Mouse (Mus musculus) mature B cell (primary cell): ENCODE data around the gene Glg1.
"Not testable (repeated sequence)": the region's sequence is repeated elsewhere in the genome, so short reads cannot be mapped to it uniquely, and the experiment has no call there.

Experiments used
- in situ Hi-C: fragments of 300-500 bp; cut with MboI; formaldehyde crosslinking; loops from 2 replicates; pipeline ENCODE4 v1.14.3; 2019

Glg1 gene

GRCm38 (mm10) chr8:111250111-111250510 lies 8.9 kb downstream of the Glg1 start:
- in situ Hi-C loops: no loop called here

- in situ Hi-C loops: no loop called here
These were observed 10.9 kb downstream of the Glg1 start for GRCm38 (mm10) chr8:111248136-111248535.

DNA sequence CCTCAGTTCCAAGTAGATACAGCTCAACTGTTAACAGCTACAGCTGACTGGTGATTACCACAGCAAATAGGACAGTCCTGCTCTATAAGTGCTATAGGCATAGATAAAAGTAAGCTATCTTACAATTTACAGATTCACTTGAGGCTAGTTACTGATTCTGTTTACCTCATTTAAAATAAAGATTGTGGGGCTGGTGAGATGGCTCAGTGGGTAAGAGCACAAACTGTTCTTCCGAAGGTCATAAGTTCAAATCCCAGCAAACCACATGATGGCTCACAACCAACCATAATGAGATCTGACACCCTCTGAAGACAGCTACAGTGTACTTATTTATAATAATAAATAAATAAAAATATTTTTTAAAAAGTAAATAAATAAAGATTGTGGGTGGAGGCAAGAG lies 12.2 kb downstream of the Glg1 start:
- in situ Hi-C loops: not testable (repeated sequence)

GRCm38 (mm10) chr8:111246287-111246830 lies 12.7 kb downstream of the Glg1 start:
- in situ Hi-C loops: no loop called here

GRCm38 (mm10) chr8:111237301-111237700 lies 21.7 kb downstream of the Glg1 start:
- in situ Hi-C loops: no loop called here

DNA sequence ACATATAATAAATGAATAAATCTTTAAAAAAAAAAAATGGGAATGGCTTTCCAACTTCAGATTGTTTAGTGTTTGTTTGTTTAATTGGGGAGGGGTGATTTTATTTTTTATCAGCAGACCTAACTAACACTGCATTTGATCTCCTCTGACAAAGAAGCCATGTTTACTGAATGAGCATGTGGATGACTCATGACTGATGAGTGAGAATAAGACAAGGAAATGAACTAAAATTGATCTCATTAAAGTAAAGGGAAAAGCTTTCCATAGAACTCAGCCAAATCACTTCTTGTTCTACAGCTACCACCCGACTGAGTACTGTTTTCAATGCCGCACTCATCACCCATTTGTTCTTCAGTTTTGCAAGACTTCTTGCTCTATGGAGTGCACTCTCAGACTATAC lies 25.3 kb downstream of the Glg1 start:
- in situ Hi-C loops: no loop called here

- in situ Hi-C loops: no loop called here
These were observed 34.9 kb downstream of the Glg1 start for GRCm38 (mm10) chr8:111224153-111224552.

DNA sequence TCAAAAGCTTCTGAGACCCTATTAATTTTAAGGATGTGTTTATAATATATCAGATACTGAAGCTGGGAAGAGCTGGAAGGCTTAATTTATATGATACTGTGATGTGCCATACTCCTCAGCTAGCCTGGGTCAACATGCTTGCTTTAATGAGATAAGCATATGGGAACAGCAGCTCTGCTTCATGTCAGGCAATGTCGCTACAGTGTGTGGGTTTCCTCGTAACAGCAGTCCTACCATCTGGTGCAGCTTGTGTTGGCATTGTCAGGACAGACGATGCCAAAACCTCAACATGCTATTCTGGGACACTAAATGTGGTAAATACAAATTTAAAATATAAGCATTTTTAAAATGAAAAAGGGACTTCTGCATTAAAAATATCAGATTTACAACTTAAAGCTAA lies 40.9 kb downstream of the Glg1 start:
- in situ Hi-C loops: no loop called here

DNA sequence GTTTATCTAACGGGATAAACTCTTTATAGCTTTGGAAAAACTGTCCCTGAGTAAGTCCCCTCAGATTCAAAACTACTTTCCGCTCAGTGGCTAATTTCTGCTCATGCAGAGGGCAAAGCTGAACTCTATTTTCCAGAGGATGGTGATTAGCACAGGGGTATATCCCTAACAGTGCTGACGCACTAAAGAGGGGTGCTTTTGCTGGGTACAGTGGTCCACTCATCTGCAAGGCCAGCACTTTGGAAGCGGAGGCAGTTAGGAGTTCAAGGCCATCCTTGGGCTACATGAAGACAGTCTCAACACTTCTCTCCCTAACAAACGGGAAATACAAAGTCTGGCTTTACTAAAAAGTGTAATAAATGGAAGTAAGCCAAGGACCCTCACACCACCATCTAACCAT lies 45.6 kb downstream of the Glg1 start:
- in situ Hi-C loops: no loop called here

- in situ Hi-C loops: no loop called here
These were observed 47.8 kb downstream of the Glg1 start for GRCm38 (mm10) chr8:111211180-111211579.

DNA sequence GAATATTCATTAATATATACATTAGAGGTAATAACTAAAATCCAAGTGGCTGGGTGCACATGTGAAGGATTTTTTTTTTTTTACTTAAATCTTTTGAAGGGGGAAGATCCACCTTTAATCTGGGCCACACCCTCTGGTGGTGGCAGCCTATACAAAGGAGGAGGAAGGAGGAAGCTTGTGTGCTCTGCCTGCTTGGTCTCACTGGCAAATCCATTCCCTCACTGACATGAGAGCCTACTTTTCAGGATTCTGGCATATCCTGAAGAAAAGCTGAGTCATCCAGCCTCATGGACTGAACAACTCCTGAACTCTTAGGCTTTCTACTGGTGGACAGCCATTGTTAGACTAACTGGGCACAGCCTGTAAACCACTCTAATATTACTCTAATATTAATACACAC lies 49.1 kb downstream of the Glg1 start:
- in situ Hi-C loops: no loop called here

DNA sequence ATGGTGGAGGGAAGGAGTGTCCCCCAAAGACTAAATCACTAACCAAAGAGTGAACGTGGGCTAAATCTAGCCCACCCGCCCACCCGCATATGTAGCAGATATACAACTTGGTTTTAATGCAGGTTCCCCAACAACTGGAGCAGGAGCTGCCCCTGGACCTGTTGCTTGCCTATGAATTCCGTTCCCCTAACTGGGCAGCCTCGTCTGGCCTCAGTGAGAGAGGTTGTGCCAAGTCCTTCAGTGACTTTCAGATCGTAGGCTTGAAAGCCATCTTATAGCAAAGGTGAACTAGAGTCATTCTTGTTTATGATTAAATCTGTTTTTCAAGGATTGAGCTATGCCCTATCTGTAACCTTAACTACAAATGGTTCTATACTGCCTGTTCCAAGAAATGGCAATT lies 52.7 kb downstream of the Glg1 start:
- in situ Hi-C loops: no loop called here

- in situ Hi-C loops: no loop called here
These were observed 54.0 kb downstream of the Glg1 start for GRCm38 (mm10) chr8:111205033-111205432.

DNA sequence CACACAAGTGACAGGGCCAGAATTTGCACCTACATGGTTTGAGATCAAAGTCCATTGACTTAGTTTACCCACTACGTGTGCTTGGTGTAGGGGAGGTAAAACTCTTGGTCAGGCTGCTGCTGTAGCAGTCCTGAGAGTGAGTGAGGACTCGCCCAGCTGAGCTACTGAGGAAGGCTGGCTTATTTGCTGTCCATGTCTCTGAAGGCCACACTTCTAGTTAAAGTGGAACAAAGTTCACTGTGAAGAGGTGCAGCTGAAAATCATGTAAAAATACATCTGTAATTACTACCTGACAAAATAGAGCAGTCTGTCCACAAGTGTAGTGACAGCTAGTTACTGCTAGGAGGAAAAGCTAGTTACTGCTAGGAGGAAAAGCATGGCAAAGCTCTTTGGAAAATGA lies 55.7 kb downstream of the Glg1 start:
- in situ Hi-C loops: no loop called here

DNA sequence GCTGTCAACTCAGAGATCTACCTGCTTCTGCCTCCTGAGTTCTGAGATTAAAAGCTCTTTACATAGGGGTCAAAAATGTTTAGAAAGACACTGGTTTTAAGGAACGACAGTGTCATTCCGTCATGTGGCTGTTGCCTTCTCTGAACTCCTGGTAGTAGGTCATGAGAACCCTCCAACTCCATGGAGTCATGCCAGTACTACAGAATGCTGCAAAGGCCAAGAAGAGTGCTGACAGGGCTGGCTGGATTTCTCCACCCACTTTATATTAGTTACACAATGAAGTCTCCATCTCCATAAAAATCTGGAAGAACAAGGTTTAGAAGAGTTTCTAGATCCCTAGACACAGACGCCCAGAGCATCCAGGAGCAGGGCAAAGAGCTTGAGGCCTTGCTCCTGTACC lies 61.0 kb downstream of the Glg1 start:
- in situ Hi-C loops: no loop called here

GRCm38 (mm10) chr8:111196181-111196580 lies 62.8 kb downstream of the Glg1 start:
- in situ Hi-C loops: no loop called here

GRCm38 (mm10) chr8:111188594-111189211 lies 70.3 kb downstream of the Glg1 start:
- in situ Hi-C loops: no loop called here

DNA sequence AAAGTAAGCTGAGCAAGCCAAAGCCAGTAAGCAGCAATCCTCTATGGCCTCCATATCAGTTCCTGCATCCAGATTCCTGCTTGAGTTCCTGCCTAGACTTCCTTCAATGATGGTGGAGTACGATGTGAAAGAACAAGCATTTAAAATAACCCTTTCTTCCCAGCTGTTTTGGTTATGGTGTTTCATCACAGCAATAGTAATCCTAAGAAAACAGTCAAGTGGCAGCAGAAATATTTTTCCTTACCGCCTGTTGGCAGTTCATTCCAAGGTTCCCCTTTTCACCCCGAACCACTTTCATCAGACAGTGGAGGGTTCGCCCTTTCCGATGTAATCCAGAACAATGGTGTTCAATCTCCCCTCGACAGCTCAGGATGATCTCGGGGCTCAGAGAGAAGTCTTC lies 71.5 kb downstream of the Glg1 start:
- in situ Hi-C loops: no loop called here

GRCm38 (mm10) chr8:111185472-111185947 lies 73.5 kb downstream of the Glg1 start:
- in situ Hi-C loops: no loop called here

GRCm38 (mm10) chr8:111171661-111172060 lies 87.4 kb downstream of the Glg1 start:
- in situ Hi-C loops: no loop called here

GRCm38 (mm10) chr8:111157617-111158016 lies 101.4 kb downstream of the Glg1 start:
- in situ Hi-C loops: no loop called here

DNA sequence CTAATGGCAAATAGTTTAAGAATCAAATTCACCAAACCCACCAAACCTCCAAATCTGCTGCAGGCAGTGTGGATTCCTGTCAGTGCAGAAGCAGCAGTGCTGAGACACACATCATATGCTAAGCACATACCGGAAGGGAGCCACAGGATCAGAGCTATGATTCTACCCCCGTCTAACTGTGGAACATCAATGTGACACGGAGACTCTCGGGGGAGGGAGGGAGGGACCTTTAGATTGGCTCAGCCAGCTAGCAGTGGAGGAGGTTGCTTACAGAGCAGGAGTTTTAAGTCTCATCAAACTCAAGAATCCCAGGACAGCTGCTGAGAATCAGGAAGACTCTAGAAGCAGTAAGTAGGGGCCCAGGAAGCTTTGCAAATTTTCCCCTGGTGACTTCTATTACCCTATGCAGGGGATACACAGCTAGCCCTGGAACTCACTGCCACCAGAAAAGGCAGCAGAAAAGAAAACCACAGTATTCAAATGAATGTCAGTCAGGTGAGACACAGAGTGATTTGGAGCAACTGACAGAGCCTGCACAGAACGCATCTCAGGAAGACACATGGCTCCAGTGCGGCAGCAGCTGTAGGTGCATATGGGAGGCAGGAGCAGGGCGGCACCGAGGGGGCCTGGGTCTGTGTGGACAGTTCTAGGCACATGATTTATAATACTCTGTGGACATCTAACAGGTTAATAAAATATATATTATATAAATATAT lies 103.1 kb downstream of the Glg1 start:
- in situ Hi-C loops: no loop called here

GRCm38 (mm10) chr8:111145460-111146012 lies 113.5 kb downstream of the Glg1 start:
- in situ Hi-C loops: not testable (repeated sequence)
